Mouse (Mus musculus) neural tube, embryonic 15.5 days (tissue): ENCODE data around the gene Mrpl17. TPM values are rescaled to one million over a fixed set of nuclear protein-coding genes. Genes with fewer than 3 reads are reported as not detected.
"Not testable (repeated sequence)": the region's sequence is repeated elsewhere in the genome, so short reads cannot be mapped to it uniquely, and the experiment has no call there.

Experiments
- ATAC-seq: fragments of 200-750 bp; cut with Nextera tagmentation; 2 replicates; pipeline ENCODE4 v1.8.0; 2017; ENCODE audit warnings: mild to moderate bottlenecking, moderate TSS enrichment, moderate library complexity; ENCODE audit not compliant: low FRiP score
- H3K27ac ChIP-seq: fragments of 300-500 bp; sonication (generic); replicated peaks from 2 replicates; pipeline ENCODE4 v1.5.1; 2015; ENCODE audit warnings: mild to moderate bottlenecking, inconsistent platforms
- H3K27me3 ChIP-seq: fragments of 300-500 bp; sonication (generic); replicated peaks from 2 replicates; pipeline ENCODE4 v1.6.1; 2015; ENCODE audit warnings: inconsistent platforms
- H3K36me3 ChIP-seq: fragments of 300-500 bp; sonication (generic); 2 replicates; pipeline ENCODE4 v1.6.1; 2015; ENCODE audit warnings: inconsistent platforms
- H3K4me1 ChIP-seq: fragments of 300-500 bp; sonication (generic); 2 replicates; pipeline ENCODE4 v1.6.1; 2015; ENCODE audit warnings: inconsistent platforms
- H3K4me2 ChIP-seq: fragments of 300-500 bp; sonication (generic); 2 replicates; pipeline ENCODE4 v1.6.1; 2015; ENCODE audit warnings: inconsistent platforms, mild to moderate bottlenecking, moderate library complexity
- H3K4me3 ChIP-seq: fragments of 300-500 bp; sonication (generic); replicated peaks from 2 replicates; pipeline ENCODE4 v1.5.1; 2015; ENCODE audit warnings: mild to moderate bottlenecking, inconsistent platforms
- H3K9ac ChIP-seq: fragments of 300-500 bp; sonication (generic); replicated peaks from 2 replicates; pipeline ENCODE4 v1.6.1; 2015; ENCODE audit warnings: mild to moderate bottlenecking, inconsistent platforms
- H3K9me3 ChIP-seq: fragments of 300-500 bp; sonication (generic); replicated peaks from 2 replicates; pipeline ENCODE4 v1.6.1; 2016; ENCODE audit warnings: inconsistent platforms
- WGBS: fragments of 180-500 bp; shearing (Covaris S2); methylation state at CpG from one replicate; pipeline ENCODE4 v1.1.7; 2015; ENCODE audit warnings: mixed read lengths; 5-methylcytosine and 5-hydroxymethylcytosine counted together
- polyA plus RNA-seq: library from polyadenylated mRNA; unstranded; fragments of >200 nt; fragmentation: Nextera tagmentation; extraction: Ambion mirVana; gene quantifications from 2 replicates; pipeline ENCODE4 v1.2.1, GENCODE M21; 2015

Mrpl17 gene
- polyA plus RNA-seq, result 189 and 232 TPM in 2 replicates

DNA sequence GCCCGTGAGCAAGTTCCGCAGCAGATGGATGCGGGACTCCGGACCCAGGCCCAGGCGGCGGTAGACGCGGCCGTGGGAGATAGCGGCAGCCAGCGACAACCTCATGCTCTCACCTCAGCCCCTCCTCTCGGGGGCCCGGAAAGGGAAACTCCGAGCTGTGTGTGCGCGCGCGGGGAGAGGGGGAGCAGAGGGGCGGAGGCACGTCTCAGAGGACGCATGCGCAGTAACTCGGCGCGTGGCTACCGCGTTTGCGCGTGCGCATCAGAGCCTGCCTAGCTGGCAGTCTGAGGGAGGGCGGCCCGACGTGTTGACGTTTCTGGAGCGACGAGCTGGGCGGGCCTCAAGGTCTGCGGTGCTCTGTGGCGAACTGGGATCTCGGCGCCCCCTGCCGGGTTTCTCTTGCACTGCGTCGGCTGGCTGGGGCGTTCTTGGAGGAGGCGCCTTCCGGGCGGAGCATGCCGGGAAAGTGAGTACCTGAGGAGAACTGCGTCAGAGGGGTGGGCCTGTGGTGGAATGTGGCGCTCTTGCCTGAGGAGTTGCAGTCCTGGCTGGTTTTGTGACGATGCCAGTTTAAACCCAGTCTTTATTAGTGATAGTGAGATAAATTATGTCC is at the start of gene Mrpl17:
Gene Mrpl17 (minus strand): TSS at position 223 of the 613 bp plus-strand sequence.
- under 1% methylated on average over 52 of the region's 52 CpGs for WGBS
- ATAC-seq, result peak; percentile 97
- H3K27ac ChIP-seq, result peak within 1 kb of the TSS; percentile 94
- H3K36me3 ChIP-seq, result peaks cover 17% of the 10 kb centered on the region
- peak within 1 kb of the TSS; percentile 75 for H3K4me2 ChIP-seq
- H3K9ac ChIP-seq, result peak within 1 kb of the TSS; percentile 92
- H3K27me3 ChIP-seq, result no peaks in the 10 kb centered on the region
- peaks cover 16% of the 10 kb centered on the region for H3K4me1 ChIP-seq
- H3K4me3 ChIP-seq, result peak within 1 kb of the TSS; percentile 85
- no peaks in the 10 kb centered on the region for H3K9me3 ChIP-seq

DNA sequence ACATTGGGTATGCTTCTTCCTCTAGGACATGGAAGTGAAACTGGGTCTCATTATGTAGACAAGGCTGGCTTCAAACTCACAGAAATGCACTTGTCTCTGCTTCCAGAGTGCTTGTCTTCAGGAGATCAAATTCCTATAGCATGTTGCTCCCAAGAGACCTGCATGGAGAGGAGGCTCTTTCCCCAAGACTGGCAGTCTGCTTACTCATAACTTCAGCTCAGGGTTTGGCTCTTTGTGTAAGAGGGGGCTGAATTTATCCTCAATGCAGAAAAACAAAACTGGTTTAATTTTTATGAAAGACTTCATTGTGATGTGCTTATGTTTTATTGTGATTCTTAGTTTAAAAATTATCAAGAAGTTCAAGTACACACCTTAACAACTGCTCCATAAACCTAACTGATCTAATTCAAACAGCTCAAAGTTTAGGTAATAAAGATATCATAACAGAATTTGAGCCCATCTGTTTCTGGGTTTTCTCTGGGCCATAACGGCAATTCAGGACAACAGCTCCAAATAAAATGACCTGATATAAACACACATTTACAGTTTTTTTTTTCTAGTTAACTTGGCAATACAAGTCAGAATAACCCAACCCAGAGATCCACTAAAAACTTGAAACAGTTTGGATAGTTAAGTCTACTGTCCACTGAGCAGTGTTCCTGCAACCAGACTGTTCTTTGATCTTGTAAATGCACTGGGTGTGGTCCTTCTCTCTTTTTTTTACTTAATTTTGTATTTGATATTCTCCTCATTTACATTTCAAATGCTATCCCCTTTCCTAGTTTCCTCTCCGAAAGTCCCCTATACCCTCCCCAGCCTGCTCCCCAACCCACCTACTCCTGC is 45.0 kb upstream of the Mrpl17 start:
- ATAC-seq, H3K4me3 ChIP-seq, H3K4me1 ChIP-seq, H3K4me2 ChIP-seq, H3K27me3 ChIP-seq, H3K9me3 ChIP-seq, H3K9ac ChIP-seq, H3K36me3 ChIP-seq, H3K27ac ChIP-seq: not testable (repeated sequence)
- no CpG with 5 or more reads among the region's 2 CpGs for WGBS

DNA sequence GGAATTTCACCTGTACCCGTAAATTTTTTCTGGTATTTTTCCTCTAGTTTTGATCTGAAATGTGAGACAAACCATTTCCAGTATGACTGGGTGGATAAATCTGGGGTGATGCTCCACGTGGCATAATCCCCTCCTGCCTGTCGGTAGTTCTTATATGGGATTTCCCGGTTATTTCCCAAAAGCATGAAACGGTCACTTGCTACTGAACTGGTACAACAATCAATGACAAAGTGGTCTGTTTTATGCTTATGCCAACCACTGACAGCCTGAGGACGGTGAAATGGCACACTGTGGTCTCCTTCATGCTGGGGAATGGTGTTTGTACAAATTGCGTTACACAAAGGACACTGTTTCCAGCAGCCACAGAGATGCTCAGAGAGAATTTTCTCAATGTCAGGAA is 13.4 kb upstream of the Mrpl17 start:
- Histone ChIP-seq H3K27ac (no peak overlapping the region), H3K36me3 (no peaks in the 10 kb centered on the region), H3K9ac (no peak overlapping the region), H3K4me1 (no peaks in the 10 kb centered on the region), H3K27me3 (no peaks in the 10 kb centered on the region), H3K4me2 (no peak overlapping the region), H3K9me3 (no peaks in the 10 kb centered on the region), H3K4me3 (no peak overlapping the region)
- ATAC-seq, result no peak
- WGBS, result 76% methylated on average over 7 of the region's 7 CpGs

DNA sequence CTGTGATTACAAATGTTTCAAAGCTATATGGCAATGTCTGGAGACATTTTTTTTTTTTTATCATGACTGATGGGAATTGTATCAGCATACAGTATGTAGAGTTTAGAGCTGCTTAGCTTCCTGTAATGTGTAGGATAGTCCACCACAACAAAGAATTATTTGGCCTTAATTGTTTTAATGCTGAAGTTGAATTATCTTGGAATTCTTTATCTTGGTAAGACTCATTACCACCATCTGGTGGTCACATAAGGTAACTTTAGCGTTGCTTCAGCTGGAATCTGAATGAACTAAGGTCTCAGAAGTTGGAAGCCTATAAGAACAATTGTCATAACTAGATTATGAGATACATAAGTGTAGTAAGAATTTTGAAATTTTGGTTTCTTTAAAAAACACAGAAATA is 7.6 kb upstream of the Mrpl17 start:
- no peaks in the 10 kb centered on the region for H3K27me3 ChIP-seq
- no peak overlapping the region for H3K4me3 ChIP-seq
- ATAC-seq, result no peak
- H3K4me2 ChIP-seq, result no peak overlapping the region
- no peak overlapping the region for H3K9ac ChIP-seq
- no peaks in the 10 kb centered on the region for H3K9me3 ChIP-seq
- 0% methylated on average over 1 of the region's 1 CpGs for WGBS
- H3K4me1 ChIP-seq, result no peaks in the 10 kb centered on the region
- H3K36me3 ChIP-seq, result no peaks in the 10 kb centered on the region
- no peak overlapping the region for H3K27ac ChIP-seq

DNA sequence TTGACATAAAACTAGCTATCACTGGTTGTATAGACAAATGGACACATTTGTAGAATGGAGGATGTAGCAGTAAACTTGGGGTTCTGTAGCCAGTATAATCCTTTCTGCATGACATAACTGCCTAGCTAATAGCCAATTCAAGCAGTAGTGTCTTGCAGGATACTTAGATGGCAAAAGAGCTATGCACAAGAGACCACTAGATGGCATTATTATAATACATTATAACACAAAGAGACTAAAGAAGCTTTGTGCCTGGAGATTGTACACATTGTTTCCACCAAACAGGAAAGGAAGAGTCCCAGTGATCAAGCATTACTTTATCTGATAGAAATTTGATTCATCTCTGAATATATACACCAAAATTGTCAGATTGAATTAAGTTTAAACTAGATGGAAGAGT is 5.8 kb upstream of the Mrpl17 start:
- H3K27me3 ChIP-seq, result no peaks in the 10 kb centered on the region
- H3K4me3 ChIP-seq, result no peak overlapping the region
- peak; percentile 37; the same call in 1 of the 2 replicates for ATAC-seq
- no peaks in the 10 kb centered on the region for H3K36me3 ChIP-seq
- no peaks in the 10 kb centered on the region for H3K9me3 ChIP-seq
- H3K4me1 ChIP-seq, result no peaks in the 10 kb centered on the region
- H3K27ac ChIP-seq, result no peak overlapping the region
- no peak overlapping the region for H3K4me2 ChIP-seq
- H3K9ac ChIP-seq, result no peak overlapping the region

DNA sequence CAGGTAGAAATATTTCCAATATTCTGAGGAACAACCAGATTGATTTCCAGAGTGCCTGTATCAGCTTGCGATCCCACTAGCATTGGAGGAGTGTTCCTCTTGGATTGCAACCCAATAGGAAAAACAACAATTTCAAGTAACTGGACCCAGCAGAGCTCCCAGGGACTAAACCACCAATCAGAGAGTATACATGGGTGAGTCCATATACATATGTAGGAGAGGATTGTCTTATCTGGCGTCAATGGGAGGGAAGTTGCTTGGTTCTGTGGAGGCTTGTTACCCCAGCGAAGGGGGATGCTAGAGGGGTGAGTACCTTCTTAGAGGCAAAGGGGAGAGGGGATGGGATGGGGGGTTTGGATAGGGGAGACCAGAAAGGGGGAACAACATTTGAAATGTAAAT is 2.4 kb upstream of the Mrpl17 start:
- Histone ChIP-seq H3K4me1 (peaks cover 16% of the 10 kb centered on the region), H3K4me2 (no peak overlapping the region), H3K27me3 (no peaks in the 10 kb centered on the region), H3K9me3 (no peaks in the 10 kb centered on the region), H3K4me3 (no peak overlapping the region), H3K27ac (no peak overlapping the region), H3K9ac (no peak overlapping the region), H3K36me3 (peaks cover 10% of the 10 kb centered on the region)
- 88% methylated on average over 3 of the region's 3 CpGs for WGBS
- no peak for ATAC-seq

DNA sequence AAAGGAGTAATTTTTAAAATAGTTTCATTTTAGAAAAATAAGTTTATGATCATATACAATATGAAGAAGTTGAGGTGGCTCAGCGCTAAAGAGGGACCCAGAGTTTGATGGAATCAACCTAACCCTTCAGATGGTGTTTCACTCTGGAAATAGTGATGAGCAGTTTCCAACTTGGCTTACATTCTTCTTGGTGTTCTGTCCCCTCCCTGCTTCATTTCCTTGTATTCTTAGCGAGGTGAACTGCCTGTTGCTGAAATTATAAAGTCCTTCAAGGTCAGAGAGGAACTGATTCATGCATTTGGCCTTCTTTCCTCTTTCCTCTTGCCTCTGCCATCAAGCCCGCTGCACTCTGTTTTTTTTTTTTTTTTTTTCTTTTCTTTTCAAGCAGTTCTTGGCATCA is 1.7 kb upstream of the Mrpl17 start:
- no peak for ATAC-seq
- peaks cover 14% of the 10 kb centered on the region for H3K36me3 ChIP-seq
- H3K4me3 ChIP-seq, result no peak overlapping the region
- H3K27me3 ChIP-seq, result no peaks in the 10 kb centered on the region
- no peak overlapping the region for H3K27ac ChIP-seq
- WGBS, result 75% methylated on average over 2 of the region's 3 CpGs
- H3K4me1 ChIP-seq, result peaks cover 16% of the 10 kb centered on the region
- no peaks in the 10 kb centered on the region for H3K9me3 ChIP-seq
- no peak overlapping the region for H3K4me2 ChIP-seq
- no peak overlapping the region for H3K9ac ChIP-seq

DNA sequence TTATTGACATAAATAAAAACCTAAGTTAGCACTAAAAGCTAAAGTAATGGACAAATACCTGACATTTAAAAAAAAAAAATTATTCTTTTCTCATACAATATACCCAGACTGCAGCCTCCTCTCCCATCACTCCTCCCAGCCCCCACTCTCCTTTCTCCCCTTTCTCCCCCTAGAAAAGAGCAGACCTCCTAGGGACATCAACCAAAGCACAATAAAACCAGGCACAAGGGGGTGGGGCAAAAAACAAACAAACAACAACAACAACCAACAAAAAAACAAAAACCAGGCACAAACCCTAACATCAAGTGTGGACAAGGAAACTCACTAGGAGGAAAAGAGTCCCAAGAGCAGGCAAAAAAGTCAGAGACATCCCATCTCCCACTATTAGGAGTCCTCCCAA is 617 bp upstream of the Mrpl17 start:
- H3K4me2 ChIP-seq, result peak overlapping the region; percentile 75
- peak; percentile 28 for ATAC-seq

DNA sequence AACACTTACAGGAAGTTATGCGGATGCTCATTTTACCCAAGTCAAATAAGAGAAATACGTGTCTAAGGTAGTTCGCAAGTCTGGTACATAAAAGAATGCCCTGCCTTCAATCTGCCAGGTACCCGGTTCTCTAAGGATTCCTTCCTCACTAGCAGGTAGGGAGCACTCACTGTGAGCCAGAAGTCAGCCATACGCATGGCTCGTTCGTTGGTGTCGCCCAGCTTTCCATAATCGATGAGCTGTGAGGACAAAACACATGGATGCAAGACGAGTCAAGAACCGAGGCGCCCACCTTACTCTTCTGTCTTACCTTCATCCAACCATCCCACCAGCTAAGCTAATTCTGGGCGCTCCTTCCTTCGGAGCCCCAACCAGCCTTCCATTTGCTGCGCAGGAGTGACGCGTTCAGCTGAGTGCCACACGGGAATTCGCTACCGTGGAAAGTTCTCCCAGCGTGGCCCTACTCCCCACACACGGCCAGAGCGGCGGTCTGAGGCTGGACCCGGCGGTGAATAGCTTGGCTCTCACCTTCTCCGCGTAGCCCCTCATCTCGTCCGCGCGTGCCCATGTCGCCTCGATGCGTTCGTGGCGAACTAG is 521 bp downstream of the Mrpl17 start:
- Histone ChIP-seq H3K9me3 (no peaks in the 10 kb centered on the region), H3K9ac (peak overlapping the region; percentile 92), H3K4me3 (peak overlapping the region; percentile 85), H3K4me1 (peaks cover 16% of the 10 kb centered on the region), H3K27me3 (no peaks in the 10 kb centered on the region), H3K36me3 (peaks cover 17% of the 10 kb centered on the region), H3K4me2 (peak overlapping the region; percentile 75), H3K27ac (peak overlapping the region; percentile 94)
- ATAC-seq, result peak; percentile 69
- WGBS, result 4% methylated on average over 37 of the region's 37 CpGs

More for the DNA sequence above, 617 bp upstream of the Mrpl17 start:
- H3K27me3 ChIP-seq, result no peaks in the 10 kb centered on the region
- peaks cover 17% of the 10 kb centered on the region for H3K36me3 ChIP-seq
- H3K27ac ChIP-seq, result no peak overlapping the region; the same call in 1 of the 2 replicates
- H3K9ac ChIP-seq, result no peak overlapping the region
- peaks cover 16% of the 10 kb centered on the region for H3K4me1 ChIP-seq
- 0 out of 2 replicates have a peak overlapping the region, but pooled peaks have one; percentile 3 for H3K4me3 ChIP-seq
- no peaks in the 10 kb centered on the region for H3K9me3 ChIP-seq

DNA sequence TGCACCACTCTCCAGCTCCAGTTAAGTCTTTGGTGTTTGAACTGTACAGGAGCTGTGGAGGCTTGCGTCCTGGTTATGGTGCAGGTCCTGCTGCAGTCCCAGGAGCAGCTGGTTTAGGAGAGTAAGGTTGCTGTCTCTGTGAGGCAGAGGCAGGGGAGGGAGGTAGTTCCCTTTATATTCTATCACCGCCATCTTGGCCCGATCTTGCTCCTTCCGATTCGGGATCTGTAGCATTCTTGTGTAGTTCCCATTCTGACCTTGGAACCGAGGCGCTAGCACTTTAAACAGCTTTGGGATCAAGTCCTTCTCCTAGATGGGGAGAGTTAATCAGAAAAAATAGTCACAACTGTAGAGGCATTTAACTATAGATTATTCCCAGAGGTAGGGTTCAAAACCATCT is 1.1 kb downstream of the Mrpl17 start:
- H3K9me3 ChIP-seq, result no peaks in the 10 kb centered on the region
- peak overlapping the region; percentile 94 for H3K27ac ChIP-seq
- peaks cover 16% of the 10 kb centered on the region for H3K4me1 ChIP-seq
- peak overlapping the region; percentile 92 for H3K9ac ChIP-seq
- H3K4me3 ChIP-seq, result peak overlapping the region; percentile 85
- H3K4me2 ChIP-seq, result peak overlapping the region; percentile 75
- H3K27me3 ChIP-seq, result no peaks in the 10 kb centered on the region
- WGBS, result 86% methylated on average over 7 of the region's 7 CpGs
- peaks cover 17% of the 10 kb centered on the region for H3K36me3 ChIP-seq
- ATAC-seq, result no peak

DNA sequence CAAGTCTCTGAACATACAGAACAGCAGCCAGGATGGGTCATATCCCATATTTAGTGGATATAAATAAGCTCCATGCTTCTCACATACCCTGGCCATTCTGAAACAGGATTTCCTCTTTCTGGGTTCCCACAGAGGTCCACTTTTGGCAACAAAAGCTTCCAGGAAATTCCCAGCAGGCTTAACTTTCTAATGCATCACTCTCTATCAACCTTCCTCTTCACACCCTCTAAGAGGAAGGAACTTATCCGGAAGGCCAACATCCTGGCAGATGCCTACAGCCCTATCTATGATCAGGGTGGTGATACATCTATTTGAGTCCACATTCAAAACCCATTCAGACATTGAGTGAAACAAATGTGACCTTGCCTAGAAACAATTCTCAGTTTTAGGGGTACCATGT is 2.5 kb downstream of the Mrpl17 start:
- 91% methylated on average over 1 of the region's 1 CpGs for WGBS
- Histone ChIP-seq H3K27me3 (no peaks in the 10 kb centered on the region), H3K4me2 (no peak overlapping the region), H3K9ac (no peak overlapping the region), H3K36me3 (peaks cover 17% of the 10 kb centered on the region), H3K4me1 (peaks cover 16% of the 10 kb centered on the region), H3K4me3 (no peak overlapping the region), H3K27ac (no peak overlapping the region), H3K9me3 (no peaks in the 10 kb centered on the region)
- no peak for ATAC-seq

DNA sequence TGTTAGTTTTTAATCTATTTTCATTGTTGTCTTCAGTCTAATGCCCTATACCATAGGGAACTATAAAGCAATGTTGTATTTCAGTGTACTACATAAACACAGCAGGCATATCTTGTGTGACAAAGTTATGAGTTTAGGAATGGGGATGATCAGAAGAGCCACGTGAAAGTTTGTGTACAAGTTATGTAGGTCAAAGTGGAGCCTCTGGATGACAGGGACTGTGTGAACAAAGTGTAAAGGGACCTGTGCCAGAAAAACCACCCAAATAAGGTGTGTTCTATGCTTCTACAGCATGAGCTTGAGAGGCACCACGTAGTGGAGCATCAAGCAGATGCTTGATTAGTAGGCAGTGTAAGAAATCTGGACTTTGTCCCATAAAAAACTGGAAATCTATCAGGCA is 4.2 kb downstream of the Mrpl17 start:
- peaks cover 16% of the 10 kb centered on the region for H3K4me1 ChIP-seq
- H3K36me3 ChIP-seq, result peaks cover 17% of the 10 kb centered on the region
- WGBS, result 60% methylated on average over 2 of the region's 2 CpGs
- H3K27me3 ChIP-seq, result no peaks in the 10 kb centered on the region
- ATAC-seq, result no peak
- H3K9me3 ChIP-seq, result no peaks in the 10 kb centered on the region
- no peak overlapping the region for H3K9ac ChIP-seq
- H3K4me2 ChIP-seq, result no peak overlapping the region
- H3K4me3 ChIP-seq, result no peak overlapping the region
- no peak overlapping the region for H3K27ac ChIP-seq
